Mouse (Mus musculus) MEL (cell line): ENCODE data around the gene Mrpl43. TPM values are rescaled to one million over a fixed set of nuclear protein-coding genes. Genes with fewer than 3 reads are reported as not detected.

Experiments used
- DNase-seq: peaks from one replicate; pipeline ENCODE4 v3.0.0; 2011; ENCODE audit warnings: low read depth, low spot score
- H3K27ac ChIP-seq: 2 replicates; pipeline ENCODE4 v1.5.1; 2012; ENCODE audit warnings: low read depth, mild to moderate bottlenecking, control low read depth, low read length, moderate library complexity; ENCODE audit not compliant: control insufficient read depth
- H3K27me3 ChIP-seq, 2 experiments: fragments of 150-350 bp in 1 of 2; sonication (generic) in 1 of 2; 2 replicates each; pipeline ENCODE4 v1.6.1; 2012; ENCODE audit warnings: low read length in 2 of 2, mild to moderate bottlenecking in 2 of 2, improper control_type of control experiment in 1 of 2, moderate library complexity in 1 of 2; ENCODE audit not compliant: insufficient read depth in 2 of 2, control insufficient read depth in 1 of 2
- H3K36me3 ChIP-seq, 2 experiments: 2 replicates each; pipeline ENCODE4 v1.6.1; 2012 to 2014; ENCODE audit warnings: low read length in 2 of 2, improper control_type of control experiment in 1 of 2, inconsistent platforms in 1 of 2, mild to moderate bottlenecking in 1 of 2; ENCODE audit not compliant: insufficient read depth in 2 of 2, control insufficient read depth in 1 of 2
- H3K4me1 ChIP-seq, 2 experiments: fragments of 150-350 bp in 1 of 2; sonication (generic) in 1 of 2; 2 replicates each; pipeline ENCODE4 v1.6.1; 2012; ENCODE audit warnings: low read length in 2 of 2, improper control_type of control experiment in 1 of 2, mild to moderate bottlenecking in 1 of 2; ENCODE audit not compliant: insufficient read depth in 2 of 2, control insufficient read depth in 1 of 2
- H3K4me3 ChIP-seq, 2 experiments: fragments of 150-350 bp in 1 of 2; sonication (generic) in 1 of 2; 2 replicates each; pipeline ENCODE4 v1.5.1; 2012; ENCODE audit warnings: low read depth in 2 of 2, low read length in 2 of 2, mild to moderate bottlenecking in 2 of 2, moderate library complexity in 2 of 2, control low read depth in 1 of 2, improper control_type of control experiment in 1 of 2; ENCODE audit not compliant: control insufficient read depth in 1 of 2, insufficient read depth in 1 of 2
- H3K79me2 ChIP-seq: 2 replicates; pipeline ENCODE4 v1.6.1; 2012; ENCODE audit warnings: mild to moderate bottlenecking, low read length, moderate library complexity; ENCODE audit not compliant: control insufficient read depth, poor library complexity, insufficient read depth
- H3K9ac ChIP-seq: 2 replicates; pipeline ENCODE4 v1.6.1; 2012; ENCODE audit warnings: low read depth, mild to moderate bottlenecking, control low read depth, low read length, moderate library complexity; ENCODE audit not compliant: control insufficient read depth, poor library complexity, severe bottlenecking
- H3K9me3 ChIP-seq: fragments of 150-350 bp; sonication (generic); replicated peaks from 2 replicates; pipeline ENCODE4 v1.6.1; 2012; ENCODE audit warnings: mild to moderate bottlenecking, low read length, improper control_type of control experiment, moderate library complexity; ENCODE audit not compliant: insufficient read depth
- BHLHE40 ChIP-seq: IDR thresholded peaks from 2 replicates; pipeline ENCODE4 v1.6.1; 2012; ENCODE audit warnings: low read depth, mild to moderate bottlenecking, inconsistent platforms, low read length, improper control_type of control experiment, borderline replicate concordance
- CHD1 ChIP-seq: IDR thresholded peaks from 2 replicates; pipeline ENCODE4 v1.6.1; 2012; ENCODE audit warnings: low read depth, mild to moderate bottlenecking, inconsistent platforms, low read length, improper control_type of control experiment
- CHD2 ChIP-seq: IDR thresholded peaks from 2 replicates; pipeline ENCODE4 v1.6.1; 2011; ENCODE audit warnings: low read length, improper control_type of control experiment
- CTCF ChIP-seq, 3 experiments: IDR thresholded peaks in 2 of 3; conservative IDR thresholded peaks in 1 of 3; 2 replicates each; pipeline ENCODE4 v1.5.1; 2011 to 2012; ENCODE audit warnings: low read length in 3 of 3, low read depth in 2 of 3, mild to moderate bottlenecking in 2 of 3, improper control_type of control experiment in 1 of 3, inconsistent platforms in 1 of 3, mixed read lengths in 1 of 3, moderate library complexity in 1 of 3; ENCODE audit not compliant: control insufficient read depth in 1 of 3, insufficient read depth in 1 of 3, poor library complexity in 1 of 3, severe bottlenecking in 1 of 3
- E2F4 ChIP-seq: IDR thresholded peaks from 2 replicates; pipeline ENCODE4 v1.6.1; 2011; ENCODE audit warnings: low read depth, low read length, improper control_type of control experiment, borderline replicate concordance
- ELF1 ChIP-seq: IDR thresholded peaks from 2 replicates; pipeline ENCODE4 v1.6.1; 2014; ENCODE audit warnings: low read depth, mild to moderate bottlenecking, inconsistent platforms, low read length, improper control_type of control experiment, moderate library complexity
- EP300 ChIP-seq, 2 experiments: IDR thresholded peaks; 2 replicates each; pipeline ENCODE4 v1.6.1; 2011; ENCODE audit warnings: improper control_type of control experiment in 2 of 2, low read length in 2 of 2, low read depth in 1 of 2, mild to moderate bottlenecking in 1 of 2
- GABPA ChIP-seq: IDR thresholded peaks from 2 replicates; pipeline ENCODE4 v1.6.1; 2012; ENCODE audit warnings: low read depth, mild to moderate bottlenecking, inconsistent platforms, low read length, improper control_type of control experiment, moderate library complexity
- GATA1 ChIP-seq: IDR thresholded peaks from 2 replicates; pipeline ENCODE4 v1.6.1; 2011; ENCODE audit warnings: low read depth, low read length, improper control_type of control experiment
- HCFC1 ChIP-seq: IDR thresholded peaks from 2 replicates; pipeline ENCODE4 v1.6.1; 2012; ENCODE audit warnings: low read depth, mild to moderate bottlenecking, inconsistent platforms, low read length, improper control_type of control experiment, moderate library complexity
- JUND ChIP-seq: IDR thresholded peaks from 2 replicates; pipeline ENCODE4 v1.6.1; 2011; ENCODE audit warnings: low read depth, mild to moderate bottlenecking, improper control_type of control experiment, low read length
- MAX ChIP-seq: IDR thresholded peaks from 2 replicates; pipeline ENCODE4 v1.6.1; 2011; ENCODE audit warnings: low read length, improper control_type of control experiment
- MAZ ChIP-seq: IDR thresholded peaks from 2 replicates; pipeline ENCODE4 v1.6.1; 2012; ENCODE audit warnings: low read depth, mild to moderate bottlenecking, inconsistent platforms, low read length, improper control_type of control experiment
- MEF2A ChIP-seq: IDR thresholded peaks from 2 replicates; pipeline ENCODE4 v1.6.1; 2014; ENCODE audit warnings: low read depth, mild to moderate bottlenecking, inconsistent platforms, low read length, improper control_type of control experiment; ENCODE audit not compliant: poor library complexity, insufficient replicate concordance, severe bottlenecking; ENCODE audit errors: extremely low read depth
- MXI1 ChIP-seq: IDR thresholded peaks from 2 replicates; pipeline ENCODE4 v1.6.1; 2011; ENCODE audit warnings: mild to moderate bottlenecking, low read depth, low read length, improper control_type of control experiment
- MYC ChIP-seq: IDR thresholded peaks from 2 replicates; pipeline ENCODE4 v1.6.1; 2011; ENCODE audit warnings: low read depth, mild to moderate bottlenecking, low read length, improper control_type of control experiment, moderate library complexity
- NELFE ChIP-seq: IDR thresholded peaks from 2 replicates; pipeline ENCODE4 v1.6.1; 2011; ENCODE audit warnings: low read depth, low read length, improper control_type of control experiment
- NRF1 ChIP-seq: IDR thresholded peaks from 2 replicates; pipeline ENCODE4 v1.6.1; 2014; ENCODE audit warnings: low read depth, mild to moderate bottlenecking, inconsistent platforms, low read length, improper control_type of control experiment, moderate library complexity; ENCODE audit not compliant: poor library complexity, insufficient read depth, severe bottlenecking
- POLR2A ChIP-seq, 2 experiments: IDR thresholded peaks; 2 replicates each; pipeline ENCODE4 v1.6.1; 2011 to 2012; ENCODE audit warnings: low read length in 2 of 2, mild to moderate bottlenecking in 2 of 2, control low read depth in 1 of 2, improper control_type of control experiment in 1 of 2, low read depth in 1 of 2, moderate library complexity in 1 of 2; ENCODE audit not compliant: control insufficient read depth in 1 of 2, insufficient read depth in 1 of 2, poor library complexity in 1 of 2
- POLR2AphosphoS2 ChIP-seq: IDR thresholded peaks from 2 replicates; pipeline ENCODE4 v1.6.1; 2011; ENCODE audit warnings: low read length, improper control_type of control experiment
- POLR2AphosphoS5 ChIP-seq: IDR thresholded peaks from 2 replicates; pipeline ENCODE4 v1.6.1; 2012; ENCODE audit warnings: low read depth, borderline replicate concordance, mild to moderate bottlenecking, inconsistent platforms, low read length, moderate library complexity, mixed read lengths
- RAD21 ChIP-seq: IDR thresholded peaks from 2 replicates; pipeline ENCODE4 v1.6.1; 2011; ENCODE audit warnings: mild to moderate bottlenecking, low read depth, low read length, improper control_type of control experiment
- SIN3A ChIP-seq: IDR thresholded peaks from 2 replicates; pipeline ENCODE4 v1.6.1; 2012; ENCODE audit warnings: low read length, improper control_type of control experiment, inconsistent platforms
- SMC3 ChIP-seq: IDR thresholded peaks from 2 replicates; pipeline ENCODE4 v1.6.1; 2011; ENCODE audit warnings: low read depth, low read length, improper control_type of control experiment
- TAL1 ChIP-seq: IDR thresholded peaks from 2 replicates; pipeline ENCODE4 v1.6.1; 2012; ENCODE audit warnings: mild to moderate bottlenecking, inconsistent platforms, low read length, moderate library complexity, mixed read lengths
- TBP ChIP-seq: IDR thresholded peaks from 2 replicates; pipeline ENCODE4 v1.8.0; 2011; ENCODE audit warnings: low read depth, low read length, improper control_type of control experiment
- TCF12 ChIP-seq: IDR thresholded peaks from 2 replicates; pipeline ENCODE4 v1.6.1; 2014; ENCODE audit warnings: low read depth, mild to moderate bottlenecking, inconsistent platforms, low read length, improper control_type of control experiment, moderate library complexity
- UBTF ChIP-seq: IDR thresholded peaks from 2 replicates; pipeline ENCODE4 v1.6.1; 2012; ENCODE audit warnings: low read depth, mild to moderate bottlenecking, inconsistent platforms, low read length, improper control_type of control experiment, moderate library complexity, borderline replicate concordance; ENCODE audit not compliant: insufficient read depth
- USF1 ChIP-seq: IDR thresholded peaks from 2 replicates; pipeline ENCODE4 v1.6.1; 2014; ENCODE audit warnings: low read depth, mild to moderate bottlenecking, inconsistent platforms, low read length, improper control_type of control experiment, moderate library complexity
- ZMIZ1 ChIP-seq: IDR thresholded peaks from 2 replicates; pipeline ENCODE4 v1.6.1; 2012; ENCODE audit warnings: low read depth, mild to moderate bottlenecking, inconsistent platforms, low read length, improper control_type of control experiment, moderate library complexity
- polyA plus RNA-seq, 2 experiments: library from polyadenylated mRNA; stranded (reverse) in 1 of 2; unstranded in 1 of 2; fragments of >175 nt in 1 of 2; fragments of >200 nt in 1 of 2; gene quantifications; 2 replicates each; pipeline versions ENCODE4 v1.2.1 to v1.2.4; 2012; ENCODE audit warnings: low replicate concordance in 2 of 2, low read depth in 1 of 2; ENCODE audit not compliant: insufficient read length in 2 of 2, insufficient read depth in 1 of 2, missing spikeins in 1 of 2
- total RNA-seq: library from RNA; depleted of rRNA; stranded (reverse); fragments of 300-350 nt; gene quantifications from 2 replicates; pipeline ENCODE4 v1.2.3, GENCODE M21; 2012

Gene Mrpl43
- total and polyA plus RNA-seq, 3 experiments = 136 to 145 TPM; not detected in 1

GRCm38 (mm10) chr19:45015518-45016281 is 9.5 kb upstream of the Mrpl43 start (continued):
- TF ChIP-seq BHLHE40 (peak; percentile 90; the same call in 1 of the 2 replicates), EP300 (IDR thresholded peaks at IDR 0.05; ENCODE audit: low read depth in 1 of 2, low read length in 2 of 2) (no peak), CTCF (IDR thresholded peaks at IDR 0.05 in 2 of 3, conservative IDR thresholded peaks at IDR 0.05 in 1 of 3; ENCODE audit: control insufficient read depth in 1 of 3, insufficient read depth in 1 of 3, low read depth in 2 of 3, low read length in 3 of 3, poor library complexity in 1 of 3, severe bottlenecking in 1 of 3) (no peak), USF1 (peak; percentile 94), POLR2A (IDR thresholded peaks at IDR 0.05; ENCODE audit: control insufficient read depth in 1 of 2, insufficient read depth in 1 of 2, low read depth in 1 of 2, low read length in 2 of 2, poor library complexity in 1 of 2) (peak in 1 of 2 experiments; percentile 21; a peak in 1 of 4 replicates), E2F4 (no peak), TAL1 (no peak), MXI1 (peak; percentile 95), MYC (peak; percentile 73), TCF12 (no peak; the same call in 1 of the 2 replicates), MAZ (peak; percentile 39; the same call in 1 of the 2 replicates), MAX (peak; percentile 91), SIN3A (peak; percentile 1; the same call in 1 of the 2 replicates), ELF1 (no peak; the same call in 1 of the 2 replicates), CHD2 (no peak), TBP (no peak)

GRCm38 (mm10) chr19:45014981-45015402 is 8.8 kb upstream of the Mrpl43 start:
- no peak for TF ChIP-seq GATA1
- TF ChIP-seq HCFC1 = 0 out of 2 replicates have a peak, but pooled peaks have one; percentile 19
- no peak for TF ChIP-seq MEF2A
- no peak for TF ChIP-seq RAD21
- peak; percentile 68; the same call in 1 of the 2 replicates for TF ChIP-seq MAZ
- TF ChIP-seq GABPA = no peak
- TF ChIP-seq NRF1 = no peak
- TF ChIP-seq POLR2AphosphoS5 = no peak
- no peak for TF ChIP-seq UBTF
- TF ChIP-seq NELFE = peak; percentile 28; the same call in 1 of the 2 replicates
- TF ChIP-seq CTCF (IDR thresholded peaks at IDR 0.05 in 2 of 3, conservative IDR thresholded peaks at IDR 0.05 in 1 of 3; ENCODE audit: control insufficient read depth in 1 of 3, insufficient read depth in 1 of 3, low read depth in 2 of 3, low read length in 3 of 3, poor library complexity in 1 of 3, severe bottlenecking in 1 of 3) = no peak
- TF ChIP-seq POLR2A (IDR thresholded peaks at IDR 0.05; ENCODE audit: control insufficient read depth in 1 of 2, insufficient read depth in 1 of 2, low read depth in 1 of 2, low read length in 2 of 2, poor library complexity in 1 of 2) = no peak; a peak in 1 of 4 replicates
- TF ChIP-seq JUND = no peak
- TF ChIP-seq SMC3 = no peak
- TF ChIP-seq ELF1 = no peak
- TF ChIP-seq ZMIZ1 = no peak
- TF ChIP-seq POLR2AphosphoS2 = no peak
- no peak for TF ChIP-seq MAX
- TF ChIP-seq SIN3A = 0 out of 2 replicates have a peak, but pooled peaks have one; percentile 11
- no peak for TF ChIP-seq CHD1
- TF ChIP-seq, all 39 proteins: peak for 4
- H3K36me3 ChIP-seq = peaks cover 0 to 7% of the 10 kb centered on the region in 2 experiments; a peak in 2 of 4 replicates
- peak; percentile 70 for DNase-seq
- peak overlapping the region; percentile 69 to 93 for H3K4me3 ChIP-seq
- H3K9me3 ChIP-seq = no peaks in the 10 kb centered on the region
- H3K27me3 ChIP-seq = no peaks in the 10 kb centered on the region
- H3K27ac ChIP-seq = peak overlapping the region; percentile 75
- peak overlapping the region; percentile 63 for H3K9ac ChIP-seq
- H3K4me1 ChIP-seq = peaks cover 6 to 12% of the 10 kb centered on the region in 2 experiments
- H3K79me2 ChIP-seq = no peaks in the 10 kb centered on the region; the same call in 1 of the 2 replicates
